Mouse (Mus musculus): ENCODE data around the gene Ccnb1ip1. TPM values are rescaled to one million over a fixed set of nuclear protein-coding genes. Genes with fewer than 3 reads are reported as not detected.

Ccnb1ip1 gene
- total and polyA plus RNA-seq, 3 experiments: 23.3 to 27.6 TPM; not detected in 1

DNA sequence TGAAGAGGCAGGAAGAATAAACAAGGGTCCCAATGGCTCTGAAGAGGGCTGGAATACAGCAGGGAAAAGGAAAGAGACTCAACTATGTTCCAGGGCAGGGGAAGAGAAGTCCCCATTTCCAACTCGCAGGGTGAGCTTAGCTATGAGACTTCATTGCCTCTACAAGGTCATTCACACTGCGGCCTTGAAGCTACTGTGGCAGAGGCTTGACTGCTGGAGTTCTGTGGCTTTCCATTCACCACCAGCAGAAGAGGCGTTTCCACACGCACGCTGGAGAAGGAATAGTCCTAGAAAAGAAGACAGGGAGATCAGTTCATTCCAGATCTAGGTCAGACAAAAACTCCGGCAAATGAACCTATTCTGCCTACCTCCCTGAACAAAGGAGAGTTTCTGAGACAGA, 41.8 kb downstream of the Ccnb1ip1 start:
- TF ChIP-seq EP300 (IDR thresholded peaks at IDR 0.05; ENCODE audit: low read depth in 1 of 2, low read length in 2 of 2) (no peak), NELFE (IDR thresholded peaks at IDR 0.05; ENCODE audit: low read depth, low read length) (no peak)
- H3K36me3 ChIP-seq (ENCODE audit: control insufficient read depth in 1 of 2, insufficient read depth in 2 of 2, low read length in 2 of 2): peaks cover 0 to 1% of the 10 kb centered on the region in 2 experiments; a peak in 1 of 4 replicates
- H3K79me2 ChIP-seq (ENCODE audit: control insufficient read depth, insufficient read depth, low read length, poor library complexity): no peaks in the 10 kb centered on the region
- no peak for DNase-seq (ENCODE audit: low read depth, low spot score)
- H3K27me3 ChIP-seq (ENCODE audit: control insufficient read depth in 1 of 2, insufficient read depth in 2 of 2, low read length in 2 of 2): no peaks in the 10 kb centered on the region
- H3K4me3 ChIP-seq (ENCODE audit: control insufficient read depth in 1 of 2, insufficient read depth in 1 of 2, low read depth in 2 of 2, low read length in 2 of 2): no peak overlapping the region
- no peak overlapping the region for H3K9ac ChIP-seq (ENCODE audit: control insufficient read depth, low read depth, low read length, poor library complexity, severe bottlenecking)
- no peaks in the 10 kb centered on the region for H3K9me3 ChIP-seq (replicated peaks; ENCODE audit: insufficient read depth, low read length)
- no peak overlapping the region for H3K27ac ChIP-seq (ENCODE audit: control insufficient read depth, low read depth, low read length)
- no peaks in the 10 kb centered on the region for H3K4me1 ChIP-seq (ENCODE audit: control insufficient read depth in 1 of 2, insufficient read depth in 2 of 2, low read length in 2 of 2)

DNA sequence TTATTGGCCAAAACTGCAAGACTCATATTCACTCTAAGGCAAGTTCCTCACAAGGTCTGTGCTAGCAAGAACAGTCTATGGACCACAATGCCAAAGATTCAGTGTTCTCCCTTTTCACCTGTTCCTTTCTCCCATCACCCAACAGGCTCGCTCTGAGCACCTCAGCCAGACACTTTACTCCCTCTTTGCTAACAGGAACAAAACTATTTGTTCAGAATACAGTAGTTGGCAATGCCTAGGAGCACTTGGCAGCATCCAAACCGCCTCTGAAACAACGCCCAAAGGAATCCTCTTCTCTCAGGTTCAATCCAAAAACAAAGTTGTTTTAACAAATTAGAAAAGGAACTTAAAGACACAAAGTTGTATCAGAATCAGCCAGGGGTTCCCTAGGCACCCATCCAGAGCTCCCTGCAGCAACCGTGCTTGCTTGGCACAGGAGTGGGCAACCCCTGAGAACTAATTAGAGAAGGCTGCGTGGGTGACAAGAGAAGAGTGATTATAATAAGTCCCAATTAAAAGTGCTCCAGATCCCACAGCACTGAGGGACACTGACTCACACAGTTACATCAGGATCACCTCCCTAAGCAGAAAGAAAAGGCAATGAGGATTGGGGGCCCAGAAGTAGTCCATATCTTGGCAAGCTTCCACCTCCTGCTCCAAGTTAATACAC, 49.0 kb downstream of the Ccnb1ip1 start:
- Histone ChIP-seq H3K36me3 (ENCODE audit: control insufficient read depth in 1 of 2, insufficient read depth in 2 of 2, low read length in 2 of 2) (no peaks in the 10 kb centered on the region), H3K4me1 (ENCODE audit: control insufficient read depth in 1 of 2, insufficient read depth in 2 of 2, low read length in 2 of 2) (no peaks in the 10 kb centered on the region), H3K27ac (ENCODE audit: control insufficient read depth, low read depth, low read length) (no peak overlapping the region), H3K9me3 (replicated peaks; ENCODE audit: insufficient read depth, low read length) (no peaks in the 10 kb centered on the region), H3K4me3 (ENCODE audit: control insufficient read depth in 1 of 2, insufficient read depth in 1 of 2, low read depth in 2 of 2, low read length in 2 of 2) (no peak overlapping the region), H3K27me3 (ENCODE audit: control insufficient read depth in 1 of 2, insufficient read depth in 2 of 2, low read length in 2 of 2) (no peaks in the 10 kb centered on the region), H3K9ac (ENCODE audit: control insufficient read depth, low read depth, low read length, poor library complexity, severe bottlenecking) (no peak overlapping the region), H3K79me2 (ENCODE audit: control insufficient read depth, insufficient read depth, low read length, poor library complexity) (no peaks in the 10 kb centered on the region)
- no peak for DNase-seq (ENCODE audit: low read depth, low spot score)
- TF ChIP-seq ZMIZ1 (IDR thresholded peaks at IDR 0.05; ENCODE audit: low read depth, low read length): no peak
- no peak for TF ChIP-seq TCF12 (IDR thresholded peaks at IDR 0.05; ENCODE audit: low read depth, low read length)
- no peak for TF ChIP-seq MYC (IDR thresholded peaks at IDR 0.05; ENCODE audit: low read depth, low read length)
- no peak for TF ChIP-seq POLR2A (IDR thresholded peaks at IDR 0.05; ENCODE audit: control insufficient read depth in 1 of 2, insufficient read depth in 1 of 2, low read depth in 1 of 2, low read length in 2 of 2, poor library complexity in 1 of 2)
- no peak for TF ChIP-seq HCFC1 (IDR thresholded peaks at IDR 0.05; ENCODE audit: low read depth, low read length)
- TF ChIP-seq MAZ (IDR thresholded peaks at IDR 0.05; ENCODE audit: low read depth, low read length): no peak
- TF ChIP-seq BHLHE40 (IDR thresholded peaks at IDR 0.05; ENCODE audit: borderline replicate concordance, low read depth, low read length): no peak
- no peak for TF ChIP-seq GATA1 (IDR thresholded peaks at IDR 0.05; ENCODE audit: low read depth, low read length)

GRCm38 (mm10) chr14:50744994-50745393, 62.5 kb downstream of the Ccnb1ip1 start, which contains the start of gene Olfr749:
TSS of gene Olfr749 (minus strand) at chr14:50745094.
- Histone ChIP-seq H3K27me3 (ENCODE audit: control insufficient read depth in 1 of 2, insufficient read depth in 2 of 2, low read length in 2 of 2) (no peaks in the 10 kb centered on the region), H3K36me3 (ENCODE audit: control insufficient read depth in 1 of 2, insufficient read depth in 2 of 2, low read length in 2 of 2) (no peaks in the 10 kb centered on the region), H3K9ac (ENCODE audit: control insufficient read depth, low read depth, low read length, poor library complexity, severe bottlenecking) (no peak within 1 kb of the TSS), H3K4me1 (ENCODE audit: control insufficient read depth in 1 of 2, insufficient read depth in 2 of 2, low read length in 2 of 2) (no peaks in the 10 kb centered on the region), H3K9me3 (replicated peaks; ENCODE audit: insufficient read depth, low read length) (no peaks in the 10 kb centered on the region), H3K4me3 (ENCODE audit: control insufficient read depth in 1 of 2, insufficient read depth in 1 of 2, low read depth in 2 of 2, low read length in 2 of 2) (no peak within 1 kb of the TSS), H3K27ac (ENCODE audit: control insufficient read depth, low read depth, low read length) (no peak within 1 kb of the TSS), H3K79me2 (ENCODE audit: control insufficient read depth, insufficient read depth, low read length, poor library complexity) (no peaks in the 10 kb centered on the region)
- no peak for TF ChIP-seq RCOR1 (IDR thresholded peaks at IDR 0.05; ENCODE audit: low read depth, low read length)
- TF ChIP-seq MAFK (IDR thresholded peaks at IDR 0.05; ENCODE audit: borderline replicate concordance, low read depth, low read length): no peak
- no peak for TF ChIP-seq USF2 (IDR thresholded peaks at IDR 0.05; ENCODE audit: borderline replicate concordance in 1 of 2, insufficient read depth in 1 of 2, low read depth in 1 of 2, low read length in 2 of 2)
- no peak for TF ChIP-seq MYC (IDR thresholded peaks at IDR 0.05; ENCODE audit: low read depth, low read length)
- TF ChIP-seq E2F4 (IDR thresholded peaks at IDR 0.05; ENCODE audit: borderline replicate concordance, low read depth, low read length): no peak
- TF ChIP-seq BHLHE40 (IDR thresholded peaks at IDR 0.05; ENCODE audit: borderline replicate concordance, low read depth, low read length): no peak
- TF ChIP-seq POLR2AphosphoS5 (IDR thresholded peaks at IDR 0.05; ENCODE audit: borderline replicate concordance, low read depth, low read length): no peak
- no peak for TF ChIP-seq TBP (IDR thresholded peaks at IDR 0.05; ENCODE audit: low read depth, low read length)
- DNase-seq (ENCODE audit: low read depth, low spot score): no peak

All from MEL (cell line).